Mouse (Mus musculus) CH12.LX (cell line): ENCODE results near the gene Sdccag8. TPM values are rescaled to one million over a fixed set of nuclear protein-coding genes. Genes with fewer than 3 reads are reported as not detected.

Source experiments
- DNase-seq: peaks from one replicate; pipeline ENCODE4 v3.0.0-alpha.2; 2013; ENCODE audit errors: extremely low read depth
- H3K27ac ChIP-seq: 2 replicates; pipeline ENCODE4 v1.5.1; 2012; ENCODE audit warnings: low read depth, mild to moderate bottlenecking, control low read depth, moderate library complexity; ENCODE audit not compliant: insufficient read depth
- H3K27me3 ChIP-seq: replicated peaks from 2 replicates; pipeline ENCODE3; 2012; ENCODE audit warnings: inconsistent platforms
- H3K36me3 ChIP-seq, 2 experiments: replicated peaks in 1 of 2; 2 replicates each; pipeline versions ENCODE3 to v1.6.1; 2012; ENCODE audit warnings: inconsistent platforms in 1 of 2, low read length in 1 of 2, mild to moderate bottlenecking in 1 of 2, mixed read lengths in 1 of 2, moderate library complexity in 1 of 2; ENCODE audit not compliant: control insufficient read depth in 1 of 2, insufficient read depth in 1 of 2
- H3K4me1 ChIP-seq, 2 experiments: 2 replicates each; pipeline ENCODE4 v1.6.1; 2012; ENCODE audit warnings: inconsistent platforms in 1 of 2, moderate library complexity in 1 of 2; ENCODE audit not compliant: insufficient read depth in 2 of 2, control insufficient read depth in 1 of 2
- H3K4me2 ChIP-seq: 2 replicates; pipeline ENCODE4 v1.6.1; 2012; ENCODE audit warnings: low read depth, mild to moderate bottlenecking, control low read depth; ENCODE audit not compliant: poor library complexity, insufficient read depth, severe bottlenecking
- H3K4me3 ChIP-seq, 3 experiments: fragments of 150-350 bp in 1 of 3; sonication (generic) in 1 of 3; replicated peaks in 1 of 3; 2 replicates each; pipeline versions ENCODE3 to v1.5.1; 2011 to 2012; ENCODE audit warnings: low read depth in 2 of 3, low read length in 2 of 3, mild to moderate bottlenecking in 2 of 3, moderate library complexity in 2 of 3, control low read depth in 1 of 3, improper control_type of control experiment in 1 of 3, inconsistent platforms in 1 of 3, mixed read lengths in 1 of 3; ENCODE audit not compliant: poor library complexity in 1 of 3
- H3K79me2 ChIP-seq: replicated peaks from 2 replicates; pipeline ENCODE4 v1.6.1; 2012; ENCODE audit warnings: mild to moderate bottlenecking, moderate library complexity; ENCODE audit not compliant: control insufficient read depth, poor library complexity, insufficient read depth, severe bottlenecking; ENCODE audit errors: extremely low read depth
- H3K9ac ChIP-seq: 2 replicates; pipeline ENCODE4 v1.6.1; 2012; ENCODE audit warnings: low read depth, mild to moderate bottlenecking, control low read depth, moderate library complexity; ENCODE audit not compliant: insufficient read depth
- H3K9me3 ChIP-seq: replicated peaks from 2 replicates; pipeline ENCODE3; 2012; ENCODE audit warnings: low read length, inconsistent platforms, mixed read lengths
- BHLHE40 ChIP-seq: IDR thresholded peaks from 2 replicates; pipeline ENCODE4 v1.6.1; 2011; ENCODE audit warnings: mild to moderate bottlenecking, low read depth, low read length, improper control_type of control experiment
- CHD2 ChIP-seq: IDR thresholded peaks from 2 replicates; pipeline ENCODE4 v1.6.1; 2011; ENCODE audit warnings: low read length, improper control_type of control experiment
- CTCF ChIP-seq, 2 experiments: IDR thresholded peaks in 1 of 2; conservative IDR thresholded peaks in 1 of 2; 2 replicates each; pipeline ENCODE4 v1.5.1; 2011 to 2012; ENCODE audit warnings: low read depth in 2 of 2, low read length in 2 of 2, improper control_type of control experiment in 1 of 2, inconsistent platforms in 1 of 2, mild to moderate bottlenecking in 1 of 2, moderate library complexity in 1 of 2
- EP300 ChIP-seq: IDR thresholded peaks from 2 replicates; pipeline ENCODE4 v1.6.1; 2011; ENCODE audit warnings: low read length, improper control_type of control experiment
- GABPA ChIP-seq: IDR thresholded peaks from 2 replicates; pipeline ENCODE4 v1.6.1; 2012; ENCODE audit warnings: low read depth, low read length, improper control_type of control experiment, inconsistent platforms; ENCODE audit not compliant: insufficient replicate concordance
- JUN ChIP-seq: IDR thresholded peaks from 2 replicates; pipeline ENCODE4 v1.6.1; 2011; ENCODE audit warnings: low read depth, mild to moderate bottlenecking, low read length, improper control_type of control experiment, moderate library complexity; ENCODE audit not compliant: insufficient read depth
- MAFK ChIP-seq: IDR thresholded peaks from 2 replicates; pipeline ENCODE4 v1.6.1; 2011; ENCODE audit warnings: low read length, improper control_type of control experiment; ENCODE audit not compliant: insufficient replicate concordance
- MXI1 ChIP-seq: IDR thresholded peaks from 2 replicates; pipeline ENCODE4 v1.6.1; 2011; ENCODE audit warnings: mild to moderate bottlenecking, low read depth, low read length, improper control_type of control experiment
- MYC ChIP-seq: IDR thresholded peaks from 2 replicates; pipeline ENCODE4 v1.6.1; 2011; ENCODE audit warnings: low read depth, mild to moderate bottlenecking, improper control_type of control experiment, low read length
- NELFE ChIP-seq: IDR thresholded peaks from 2 replicates; pipeline ENCODE4 v1.6.1; 2011; ENCODE audit warnings: low read depth, low read length, improper control_type of control experiment
- PAX5 ChIP-seq: IDR thresholded peaks from 2 replicates; pipeline ENCODE4 v1.6.1; 2012; ENCODE audit warnings: low read length, inconsistent platforms, mixed read lengths
- POLR2A ChIP-seq: IDR thresholded peaks from 2 replicates; pipeline ENCODE4 v1.6.1; 2011; ENCODE audit warnings: low read depth, mild to moderate bottlenecking, improper control_type of control experiment, low read length
- POLR2AphosphoS2 ChIP-seq: IDR thresholded peaks from 2 replicates; pipeline ENCODE4 v1.6.1; 2011; ENCODE audit warnings: low read depth, low read length, improper control_type of control experiment
- RAD21 ChIP-seq: IDR thresholded peaks from 2 replicates; pipeline ENCODE4 v1.6.1; 2011; ENCODE audit warnings: low read depth, mild to moderate bottlenecking, low read length, improper control_type of control experiment, moderate library complexity
- SIN3A ChIP-seq: IDR thresholded peaks from 2 replicates; pipeline ENCODE4 v1.6.1; 2012; ENCODE audit warnings: low read length, improper control_type of control experiment, inconsistent platforms
- SMC3 ChIP-seq: IDR thresholded peaks from 2 replicates; pipeline ENCODE4 v1.6.1; 2011; ENCODE audit warnings: low read depth, low read length, improper control_type of control experiment
- TBP ChIP-seq: conservative IDR thresholded peaks from 2 replicates; pipeline ENCODE4 v1.6.1; 2011; ENCODE audit warnings: low read depth, low read length, improper control_type of control experiment
- TCF12 ChIP-seq: IDR thresholded peaks from 2 replicates; pipeline ENCODE4 v1.6.1; 2014; ENCODE audit warnings: low read depth, mild to moderate bottlenecking, inconsistent platforms, low read length, improper control_type of control experiment
- UBTF ChIP-seq: IDR thresholded peaks from 2 replicates; pipeline ENCODE4 v1.6.1; 2012; ENCODE audit warnings: low read depth, mild to moderate bottlenecking, inconsistent platforms, low read length, improper control_type of control experiment, moderate library complexity
- USF1 ChIP-seq: IDR thresholded peaks from 2 replicates; pipeline ENCODE4 v1.6.1; 2014; ENCODE audit warnings: low read depth, mild to moderate bottlenecking, inconsistent platforms, low read length, improper control_type of control experiment
- USF2 ChIP-seq: conservative IDR thresholded peaks from 2 replicates; pipeline ENCODE4 v1.6.1; 2011; ENCODE audit warnings: low read depth, low read length, improper control_type of control experiment
- ZC3H11A ChIP-seq: IDR thresholded peaks from 2 replicates; pipeline ENCODE4 v1.6.1; 2012; ENCODE audit warnings: low read depth, mild to moderate bottlenecking, inconsistent platforms, low read length, improper control_type of control experiment
- ZKSCAN1 ChIP-seq: IDR thresholded peaks from 2 replicates; pipeline ENCODE4 v1.6.1; 2012; ENCODE audit warnings: low read depth, inconsistent platforms, low read length, improper control_type of control experiment, borderline replicate concordance
- dilution Hi-C: fragments of 300-500 bp; cut with MboI; formaldehyde crosslinking; loops from 2 replicates; pipeline ENCODE4 v1.14.3; 2020; ENCODE audit warnings: low sequenced_read_pairs; ENCODE audit not compliant: extremely low pct_unique_long_range_greater_than_20kb, extremely low pct_ligation_motif_present
- in situ Hi-C: fragments of 300-500 bp; cut with MboI; formaldehyde crosslinking; loops from 3 replicates; pipeline ENCODE4 v1.14.3; 2019; ENCODE audit warnings: low sequenced_read_pairs, low pct_ligation_motif_present, low pct_unique_long_range_greater_than_20kb, mixed read lengths
- polyA plus RNA-seq: library from polyadenylated mRNA; unstranded; fragments of >175 nt; gene quantifications from 2 replicates; pipeline ENCODE4 v1.2.1, GENCODE M21; 2012; ENCODE audit warnings: low read depth; ENCODE audit not compliant: insufficient read length
- total RNA-seq, 2 experiments: library from RNA; depleted of rRNA; stranded (reverse); fragments of 300-350 nt in 1 of 2; fragments of >200 nt in 1 of 2; gene quantifications; 2 replicates each; pipeline ENCODE4 v1.2.3; 2012 to 2014

Sdccag8 gene
- total and polyA plus RNA-seq, 3 experiments, result 10.7 to 18.7 (median 10.9) TPM

- dilution Hi-C loops (no loop called here), in situ Hi-C loops (no loop called here)
- Histone ChIP-seq H3K79me2 (no peaks in the 10 kb centered on the region), H3K9me3 (no peaks in the 10 kb centered on the region), H3K4me1 (no peaks in the 10 kb centered on the region), H3K27ac (no peak overlapping the region), H3K4me3 (no peak overlapping the region), H3K9ac (no peak overlapping the region), H3K36me3 (no peaks in the 10 kb centered on the region), H3K27me3 (no peaks in the 10 kb centered on the region)
- no peak for DNase-seq
- TF ChIP-seq EP300 (no peak), GABPA (no peak), MXI1 (no peak), POLR2AphosphoS2 (no peak), CTCF (conservative IDR thresholded peaks at IDR 0.05 in 1 of 2, IDR thresholded peaks at IDR 0.05 in 1 of 2; ENCODE audit: low read depth in 2 of 2, low read length in 2 of 2) (no peak), UBTF (no peak), USF2 (no peak), TBP (no peak), MAFK (no peak), PAX5 (no peak), ZKSCAN1 (no peak), TCF12 (no peak), RAD21 (no peak), ZC3H11A (no peak), USF1 (no peak), SMC3 (no peak), SIN3A (no peak), NELFE (no peak), POLR2A (no peak)
- TF ChIP-seq, all 38 proteins: peak for 0
- no peak overlapping the region for H3K4me2 ChIP-seq
Observed at GRCm38 (mm10) chr1:177035460-177035859, 221.0 kb downstream of the Sdccag8 start.

DNA sequence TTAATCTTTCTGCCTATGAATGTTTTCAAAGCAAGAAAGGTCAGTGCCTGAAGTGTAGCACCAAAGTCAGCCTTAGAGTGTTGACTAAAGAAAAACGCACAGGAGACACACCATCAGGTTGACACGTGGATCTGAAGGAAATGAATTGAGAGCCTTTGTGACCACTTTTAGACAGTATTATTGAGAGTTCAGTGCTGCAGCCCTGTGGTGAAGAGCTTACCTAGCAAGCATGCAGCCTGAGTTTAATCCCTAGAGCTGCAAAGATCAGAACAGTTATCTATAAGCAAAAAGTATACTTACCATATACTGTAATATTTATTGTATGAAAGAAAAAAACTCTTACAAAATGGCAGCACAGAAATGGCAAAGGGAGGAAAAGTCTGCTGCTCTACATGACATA, 223.9 kb downstream of the Sdccag8 start:
- TF ChIP-seq RAD21 (peak; percentile 39), POLR2A (no peak), MYC (no peak), NELFE (no peak), JUN (no peak), CTCF (conservative IDR thresholded peaks at IDR 0.05 in 1 of 2, IDR thresholded peaks at IDR 0.05 in 1 of 2; ENCODE audit: low read depth in 2 of 2, low read length in 2 of 2) (peak in 1 of 2 experiments; percentile 46; a peak in 2 of 4 replicates), EP300 (no peak), BHLHE40 (no peak), MAFK (no peak), TCF12 (no peak), CHD2 (no peak), SMC3 (peak; percentile 52), UBTF (no peak)
- H3K36me3 ChIP-seq, result no peaks in the 10 kb centered on the region
- no peak overlapping the region for H3K9ac ChIP-seq
- H3K4me3 ChIP-seq, result no peak overlapping the region
- in situ Hi-C loops (no loop called here), dilution Hi-C loops (no loop called here)
- no peaks in the 10 kb centered on the region for H3K27me3 ChIP-seq
- H3K9me3 ChIP-seq, result no peaks in the 10 kb centered on the region
- no peak overlapping the region for H3K4me2 ChIP-seq
- no peaks in the 10 kb centered on the region for H3K79me2 ChIP-seq
- no peak overlapping the region for H3K27ac ChIP-seq
- no peaks in the 10 kb centered on the region for H3K4me1 ChIP-seq
- no peak for DNase-seq
